Mouse (Mus musculus) B cell, adult 67 days (primary cell): Measurements from ENCODE around the gene Gmppb. TPM values are rescaled to one million over a fixed set of nuclear protein-coding genes. Genes with fewer than 3 reads are reported as not detected.

Experiments
- total RNA-seq, 2 experiments: library from RNA; stranded (reverse); gene quantifications; 4 replicates each; pipeline ENCODE4 v1.2.4; 2023

The Gmppb gene
- 10 to 100 TPM; 31.3 to 38.4 TPM for total RNA-seq

GRCm38 (mm10) chr9:108049016-108049455, at the start of gene Gmppb:
Gene Gmppb, plus strand, starts transcription at chr9:108049242.

GRCm38 (mm10) chr9:108001922-108002770, 46.9 kb upstream of the Gmppb start, which contains the start of gene Ip6k1:
Gene Ip6k1, plus strand, starts transcription at chr9:108002501.

DNA sequence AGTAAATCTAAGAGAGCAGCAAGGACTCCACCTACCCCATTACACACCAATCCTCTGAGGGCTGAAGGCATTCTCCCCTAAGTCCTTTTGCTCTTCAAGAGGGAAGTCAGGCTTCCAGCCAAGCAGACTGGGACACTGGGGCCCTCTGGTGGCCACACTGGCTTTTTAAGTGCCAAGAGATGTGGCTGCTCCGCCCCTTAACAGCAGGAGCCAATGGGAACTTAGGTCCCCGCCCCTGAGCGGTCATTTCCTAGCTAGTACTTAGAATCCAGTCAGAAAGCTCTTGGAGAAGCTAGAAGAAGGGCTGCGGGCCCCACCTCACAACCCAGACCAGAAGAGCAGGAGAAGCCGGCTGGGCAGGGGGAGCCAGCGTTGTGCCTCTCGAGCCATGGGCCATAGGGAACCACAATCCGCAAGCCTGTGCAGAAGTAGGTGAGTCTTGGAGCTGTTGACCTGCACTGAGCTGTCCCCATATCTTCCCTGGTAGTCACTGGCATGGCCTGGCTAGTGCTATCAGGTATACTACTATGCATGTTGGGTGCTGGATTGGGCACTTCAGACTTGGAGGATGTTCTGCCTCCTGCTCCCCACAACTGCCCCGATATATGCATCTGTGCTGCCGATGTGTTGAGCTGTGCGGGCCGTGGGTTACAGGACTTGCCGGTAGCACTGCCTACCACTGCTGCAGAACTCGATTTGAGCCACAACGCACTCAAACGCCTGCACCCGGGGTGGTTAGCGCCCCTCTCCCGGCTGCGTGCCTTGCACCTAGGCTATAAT, 4.0 kb downstream of the Gmppb start, which contains the start of gene Amigo3:
Gene Amigo3 (plus strand): TSS at position 275 of the 780 bp plus-strand sequence.

GRCm38 (mm10) chr9:108080168-108080567, 31.1 kb downstream of the Gmppb start, which contains the start of gene Mst1:
Gene Mst1, plus strand, starts transcription at chr9:108080436.

DNA sequence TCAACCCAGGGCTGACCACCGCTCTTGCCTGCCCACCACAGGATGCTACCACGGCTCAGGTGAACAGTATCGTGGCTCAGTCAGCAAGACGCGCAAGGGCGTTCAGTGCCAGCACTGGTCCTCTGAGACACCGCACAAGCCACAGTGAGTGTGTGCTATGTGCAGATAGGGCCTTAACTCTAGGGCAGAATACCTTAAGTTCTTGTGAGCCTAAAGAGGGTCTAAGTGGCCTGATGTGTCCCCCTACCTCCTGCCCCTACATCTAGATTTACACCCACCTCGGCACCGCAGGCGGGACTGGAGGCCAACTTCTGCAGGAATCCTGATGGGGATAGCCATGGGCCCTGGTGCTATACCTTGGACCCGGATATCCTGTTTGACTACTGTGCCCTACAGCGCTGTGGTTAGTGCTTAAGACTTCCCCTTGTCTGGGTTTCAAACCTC, 34.0 kb downstream of the Gmppb start, which contains the start of gene Rnf123:
Gene Rnf123 (minus strand): TSS at position 359 of the 444 bp plus-strand sequence.

GRCm38 (mm10) chr9:108094184-108094941, 45.3 kb downstream of the Gmppb start, which contains the start of gene Apeh:
Gene Apeh, minus strand, starts transcription at chr9:108094606.

Other genes with a start within 250 kb of the Gmppb start
- 100 to 1,000 TPM; 117 to 128 TPM for gene Rbm6, start 176.0 kb upstream of the Gmppb start, total RNA-seq
- 10 to 100 TPM; 16.1 to 21.0 TPM for gene Mon1a, start 161.1 kb upstream of the Gmppb start, total RNA-seq
- under 1 TPM in 1 of 2 experiments, not detected in 1; 0.41 TPM for gene Mst1r, start 142.4 kb upstream of the Gmppb start, total RNA-seq
- gene Actl11, start 120.8 kb upstream of the Gmppb start, total RNA-seq, result not detected
- not detected for gene Camkv, start 113.6 kb upstream of the Gmppb start, total RNA-seq
- gene Traip, start 99.1 kb upstream of the Gmppb start, total RNA-seq, result 1 to 10 TPM; 5.9 to 9.3 TPM
- gene Uba7, start 73.7 kb upstream of the Gmppb start, total RNA-seq, result 100 to 1,000 TPM; 209 to 244 TPM
- not detected for gene Gm20661, start 66.2 kb upstream of the Gmppb start, total RNA-seq
- gene Inka1, start 63.4 kb upstream of the Gmppb start, total RNA-seq, result 1 to 10 TPM; 4.9 to 6.0 TPM
- under 1 TPM in 1 of 2 experiments, not detected in 1; 0.38 TPM for gene Cdhr4, start 56.7 kb upstream of the Gmppb start, total RNA-seq
- gene Gm20662, start 52.9 kb upstream of the Gmppb start, total RNA-seq, result 1 to 10 TPM in 1 of 2 experiments, not detected in 1; 3.6 TPM
- gene Ip6k1, start 46.7 kb upstream of the Gmppb start, total RNA-seq, result 100 to 1,000 TPM; 133 to 142 TPM
- 10 to 100 TPM in 1 of 2 experiments, 1 to 10 TPM in 1; 7.0 to 12.0 TPM for gene Amigo3, start 3.9 kb downstream of the Gmppb start, total RNA-seq
- under 1 TPM in 1 of 2 experiments, not detected in 1; 0.23 TPM for gene Mst1, start 31.2 kb downstream of the Gmppb start, total RNA-seq
- 100 to 1,000 TPM; 206 to 230 TPM for gene Rnf123, start 34.1 kb downstream of the Gmppb start, total RNA-seq
- gene Apeh, start 45.4 kb downstream of the Gmppb start, total RNA-seq, result 100 to 1,000 TPM; 126 to 158 TPM
- gene Bsn, start 141.1 kb downstream of the Gmppb start, total RNA-seq, result under 1 TPM; 0.21 to 0.49 TPM
- gene Dag1, start 214.7 kb downstream of the Gmppb start, total RNA-seq, result 10 to 100 TPM; 27.1 to 28.0 TPM
- 10 to 100 TPM; 12.1 to 14.2 TPM for gene Nicn1, start 241.2 kb downstream of the Gmppb start, total RNA-seq
- gene Amt, start 247.6 kb downstream of the Gmppb start, total RNA-seq, result 1 to 10 TPM; 3.9 to 4.1 TPM